Mouse (Mus musculus): ENCODE measurements at regions not wholly inside any gene's neighbourhood (a gene's known extent, or its start where the extent isn't known, plus 50 kb on each side); places are given as distances from the start of the nearest gene placed in this dataset.
"Not testable (repeated sequence)": the region's sequence is repeated elsewhere in the genome, so short reads cannot be mapped to it uniquely, and the experiment has no call there.

DNA sequence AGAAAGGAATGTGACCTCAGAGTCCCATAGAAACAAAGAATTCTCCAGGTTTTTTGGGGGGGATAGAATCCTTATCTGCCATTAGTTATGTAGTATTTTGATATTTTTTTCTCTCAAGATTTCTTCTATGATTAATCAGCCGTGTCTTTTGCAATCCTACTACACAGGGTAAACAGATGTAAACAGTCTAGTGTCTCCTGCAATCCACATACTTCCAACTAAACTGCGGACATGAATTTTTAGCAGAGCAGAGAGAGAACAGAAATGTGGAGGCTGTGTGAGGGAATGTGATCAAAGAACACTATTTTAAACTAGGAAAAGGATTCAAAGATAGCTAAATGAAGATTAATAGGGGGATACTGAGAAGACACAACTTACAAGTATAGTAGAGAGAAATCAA lies 1026.2 kb downstream of the Adgrl3 start:
- Histone ChIP-seq H3K27me3 (ENCODE audit: insufficient read depth, low read length) (no peaks in the 10 kb centered on the region), H3K4me3 (replicated peaks; ENCODE audit: low read depth, low read length) (no peak overlapping the region), H3K27ac (no peak overlapping the region), H3K9me3 (replicated peaks; ENCODE audit: low read length) (no peaks in the 10 kb centered on the region), H3K4me1 (replicated peaks; ENCODE audit: insufficient read depth, low read length) (no peaks in the 10 kb centered on the region), H3K9ac (ENCODE audit: low read depth, low read length) (no peak overlapping the region), H3K4me2 (ENCODE audit: low read length) (no peak overlapping the region), H3K36me3 (ENCODE audit: insufficient read depth, low read length) (no peaks in the 10 kb centered on the region)
- TF ChIP-seq CTCF (IDR thresholded peaks at IDR 0.05; ENCODE audit: low read depth): no peak
- ATAC-seq (replicated peaks; ENCODE audit: low FRiP score, low read depth): no peak
- DNase-seq (ENCODE audit: low spot score): no peak
- 77% methylated on average over 2 of the region's 2 CpGs for WGBS

DNA sequence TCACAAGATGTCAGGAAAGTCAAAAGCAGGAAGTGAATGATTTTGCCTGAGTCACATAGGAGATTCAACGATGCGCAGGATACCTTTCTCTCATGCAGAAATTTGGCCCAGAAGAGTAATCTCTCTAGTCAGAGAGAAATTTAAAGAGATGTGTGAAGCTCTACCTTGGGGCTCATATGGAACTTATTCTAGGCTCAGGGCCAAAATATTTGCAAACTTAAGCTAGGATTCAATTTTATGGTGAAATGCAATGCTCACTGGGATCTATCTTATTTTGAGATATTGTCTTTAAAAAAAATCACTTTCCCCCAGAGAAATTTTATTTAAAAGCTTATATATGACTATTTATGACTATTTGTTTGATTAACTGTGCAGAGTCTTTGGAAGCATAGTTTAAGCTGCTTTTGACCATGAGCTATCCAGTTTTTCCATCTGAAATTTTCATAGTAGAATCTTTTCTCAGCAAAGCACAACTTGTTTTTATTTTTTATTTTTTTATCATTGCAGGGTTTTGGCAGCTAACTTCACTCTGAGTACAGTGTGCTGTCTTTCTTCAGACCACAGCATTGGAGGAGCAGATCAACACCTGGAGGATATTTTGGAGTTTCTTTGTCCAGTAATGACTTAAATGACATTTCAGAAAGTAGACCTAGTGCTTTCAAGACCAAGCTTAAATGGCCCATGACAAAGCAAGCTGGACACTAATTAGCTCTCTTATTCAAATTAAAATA lies 1039.3 kb downstream of the Adgrl3 start:
- no peaks in the 10 kb centered on the region for H3K4me1 ChIP-seq (replicated peaks; ENCODE audit: insufficient read depth, low read length)
- TF ChIP-seq CTCF (IDR thresholded peaks at IDR 0.05; ENCODE audit: low read depth): no peak
- no peak overlapping the region for H3K4me2 ChIP-seq (ENCODE audit: low read length)
- H3K4me3 ChIP-seq (replicated peaks; ENCODE audit: low read depth, low read length): no peak overlapping the region
- DNase-seq (ENCODE audit: low spot score): no peak
- ATAC-seq (replicated peaks; ENCODE audit: low FRiP score, low read depth): no peak
- H3K27me3 ChIP-seq (ENCODE audit: insufficient read depth, low read length): no peaks in the 10 kb centered on the region
- no peak overlapping the region for H3K27ac ChIP-seq
- H3K9ac ChIP-seq (ENCODE audit: low read depth, low read length): no peak overlapping the region
- no peaks in the 10 kb centered on the region for H3K36me3 ChIP-seq (ENCODE audit: insufficient read depth, low read length)
- no peaks in the 10 kb centered on the region for H3K9me3 ChIP-seq (replicated peaks; ENCODE audit: low read length)
- 88% methylated on average over 2 of the region's 2 CpGs for WGBS

DNA sequence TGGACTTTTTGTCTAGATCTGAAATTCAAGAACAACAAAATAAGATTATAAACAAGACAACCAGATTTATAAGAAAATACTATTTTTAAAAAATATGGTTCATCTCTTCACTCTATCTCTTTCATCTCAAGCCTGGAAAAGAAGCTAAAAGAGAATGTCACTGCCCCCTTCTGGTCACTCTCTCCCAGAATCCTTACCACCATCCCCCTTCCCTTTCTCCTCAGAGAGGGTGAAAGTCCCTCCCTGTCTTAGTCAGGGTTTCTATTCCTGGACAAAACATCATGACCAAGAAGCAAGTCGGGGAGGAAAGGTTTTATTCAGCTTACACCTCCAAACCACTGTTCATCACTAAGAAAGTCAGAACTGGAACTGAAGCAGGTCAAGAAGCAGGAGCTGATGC lies 1040.7 kb downstream of the Adgrl3 start:
- peak; percentile 32 for DNase-seq (ENCODE audit: low spot score)
- no peak overlapping the region for H3K9ac ChIP-seq (ENCODE audit: low read depth, low read length)
- no peak overlapping the region for H3K4me2 ChIP-seq (ENCODE audit: low read length)
- TF ChIP-seq CTCF (IDR thresholded peaks at IDR 0.05; ENCODE audit: low read depth): peak; percentile 62
- 62% methylated on average over 1 of the region's 1 CpGs for WGBS
- no peaks in the 10 kb centered on the region for H3K36me3 ChIP-seq (ENCODE audit: insufficient read depth, low read length)
- no peak for ATAC-seq (replicated peaks; ENCODE audit: low FRiP score, low read depth)
- no peak overlapping the region for H3K4me3 ChIP-seq (replicated peaks; ENCODE audit: low read depth, low read length)
- H3K9me3 ChIP-seq (replicated peaks; ENCODE audit: low read length): no peaks in the 10 kb centered on the region
- H3K4me1 ChIP-seq (replicated peaks; ENCODE audit: insufficient read depth, low read length): no peaks in the 10 kb centered on the region
- no peaks in the 10 kb centered on the region for H3K27me3 ChIP-seq (ENCODE audit: insufficient read depth, low read length)
- H3K27ac ChIP-seq: no peak overlapping the region

DNA sequence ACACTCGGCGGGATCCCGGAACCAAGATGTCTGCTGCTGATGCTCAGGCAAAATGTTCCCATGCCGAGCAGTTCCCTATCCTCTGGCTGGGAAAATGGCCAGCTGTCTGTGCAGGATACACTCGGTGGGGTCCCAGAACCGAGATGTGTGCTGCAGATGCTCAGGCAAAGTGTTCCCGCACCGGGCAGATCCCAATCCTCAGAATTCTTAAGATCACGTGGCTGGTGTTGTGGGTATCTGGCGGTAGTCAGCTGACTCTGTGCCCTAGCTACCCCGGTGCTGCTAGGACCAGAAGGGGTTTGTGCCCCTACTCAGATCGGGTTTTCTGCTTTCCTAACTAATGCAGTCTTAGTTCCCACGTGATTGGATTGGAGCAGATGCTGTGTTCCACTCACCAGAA lies 1049.3 kb downstream of the Adgrl3 start:
- not testable (repeated sequence) for H3K4me1 ChIP-seq (replicated peaks; ENCODE audit: insufficient read depth, low read length); H3K27ac ChIP-seq; ATAC-seq (replicated peaks; ENCODE audit: low FRiP score, low read depth); H3K4me2 ChIP-seq (ENCODE audit: low read length); H3K9me3 ChIP-seq (replicated peaks; ENCODE audit: low read length); H3K4me3 ChIP-seq (replicated peaks; ENCODE audit: low read depth, low read length); DNase-seq (ENCODE audit: low spot score); H3K36me3 ChIP-seq (ENCODE audit: insufficient read depth, low read length); H3K9ac ChIP-seq (ENCODE audit: low read depth, low read length); H3K27me3 ChIP-seq (ENCODE audit: insufficient read depth, low read length)
- 88% methylated on average over 13 of the region's 13 CpGs for WGBS

DNA sequence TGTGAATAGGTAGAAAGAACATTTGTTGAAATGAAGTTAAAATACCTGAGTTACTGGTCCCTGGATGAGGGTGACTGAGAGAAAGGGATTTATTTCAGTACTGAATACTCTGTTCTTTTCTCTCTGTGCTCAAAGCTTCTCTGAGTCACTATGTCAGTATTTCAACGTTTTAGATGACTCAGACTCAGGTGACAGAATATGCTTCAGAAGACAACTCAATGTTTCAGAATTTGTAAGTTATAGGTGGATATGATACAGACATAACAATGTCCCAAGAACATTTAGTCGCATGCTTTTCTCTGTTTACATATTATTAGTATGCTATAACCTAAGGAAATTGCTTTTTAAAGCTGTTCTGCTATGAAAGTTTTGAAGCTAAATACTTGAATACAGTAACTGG lies 1069.5 kb downstream of the Adgrl3 start:
- no peak overlapping the region for H3K4me3 ChIP-seq (replicated peaks; ENCODE audit: low read depth, low read length)
- 77% methylated on average over 2 of the region's 2 CpGs for WGBS

DNA sequence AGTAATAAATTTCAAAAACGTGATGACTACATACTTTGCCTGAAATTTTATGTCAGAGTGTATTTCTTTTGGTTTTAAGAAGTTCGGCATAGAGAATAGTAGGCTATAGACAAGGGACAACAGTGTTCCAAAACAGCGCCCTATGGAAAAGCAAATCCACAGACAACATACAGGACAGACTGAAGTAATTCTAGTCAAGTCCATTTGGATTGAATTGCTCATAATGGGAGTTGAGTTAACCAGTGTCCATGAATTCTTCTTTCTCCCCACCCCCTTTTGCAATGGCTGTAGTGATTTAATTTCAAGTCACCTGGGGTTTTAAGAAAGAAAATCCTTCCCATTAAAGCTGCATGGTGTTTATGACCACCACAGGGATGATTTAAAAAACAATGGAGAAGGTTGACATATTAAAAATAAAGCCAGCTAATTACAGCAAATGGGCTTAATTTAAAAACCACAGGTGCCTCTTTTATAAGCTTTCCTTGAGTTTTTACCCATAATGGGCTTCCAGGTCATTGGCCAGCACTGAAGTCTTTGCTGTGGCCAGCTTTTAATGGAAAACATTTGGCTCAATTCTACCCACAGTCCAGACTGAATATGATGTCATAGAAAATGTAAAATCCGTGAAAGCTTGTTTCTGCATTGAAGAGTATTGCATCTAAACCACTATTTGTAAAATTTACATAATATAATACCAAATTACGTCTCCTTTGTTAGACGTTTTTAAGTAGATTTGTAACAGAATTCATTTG lies 1083.3 kb downstream of the Adgrl3 start:
- H3K9me3 ChIP-seq (replicated peaks; ENCODE audit: low read length): no peaks in the 10 kb centered on the region
- no peak for TF ChIP-seq CTCF (IDR thresholded peaks at IDR 0.05; ENCODE audit: low read depth)
- 84% methylated on average over 6 of the region's 6 CpGs for WGBS
- ATAC-seq (replicated peaks; ENCODE audit: low FRiP score, low read depth) (no peak), DNase-seq (ENCODE audit: low spot score) (no peak)
- no peak overlapping the region for H3K4me2 ChIP-seq (ENCODE audit: low read length)
- no peak overlapping the region for H3K27ac ChIP-seq
- no peaks in the 10 kb centered on the region for H3K4me1 ChIP-seq (replicated peaks; ENCODE audit: insufficient read depth, low read length)
- no peaks in the 10 kb centered on the region for H3K27me3 ChIP-seq (ENCODE audit: insufficient read depth, low read length)
- no peaks in the 10 kb centered on the region for H3K36me3 ChIP-seq (ENCODE audit: insufficient read depth, low read length)
- no peak overlapping the region for H3K4me3 ChIP-seq (replicated peaks; ENCODE audit: low read depth, low read length)
- no peak overlapping the region for H3K9ac ChIP-seq (ENCODE audit: low read depth, low read length)

More for the DNA sequence above, 1069.5 kb downstream of the Adgrl3 start:
- no peak for TF ChIP-seq CTCF (IDR thresholded peaks at IDR 0.05; ENCODE audit: low read depth)
- DNase-seq (ENCODE audit: low spot score): no peak
- ATAC-seq (replicated peaks; ENCODE audit: low FRiP score, low read depth): no peak
- no peaks in the 10 kb centered on the region for H3K4me1 ChIP-seq (replicated peaks; ENCODE audit: insufficient read depth, low read length)
- H3K9ac ChIP-seq (ENCODE audit: low read depth, low read length): no peak overlapping the region
- no peak overlapping the region for H3K4me2 ChIP-seq (ENCODE audit: low read length)
- H3K27ac ChIP-seq: no peak overlapping the region
- no peaks in the 10 kb centered on the region for H3K36me3 ChIP-seq (ENCODE audit: insufficient read depth, low read length)
- H3K27me3 ChIP-seq (ENCODE audit: insufficient read depth, low read length): no peaks in the 10 kb centered on the region
- H3K9me3 ChIP-seq (replicated peaks; ENCODE audit: low read length): no peaks in the 10 kb centered on the region

All from kidney, postnatal 0 days (tissue).